Mouse (Mus musculus) megakaryocyte, embryonic 14.5 days (primary cell): ENCODE results near the gene Csnk1g2. TPM values are rescaled to one million over a fixed set of nuclear protein-coding genes. Genes with fewer than 3 reads are reported as not detected.

Source experiments
- H3K27me3 ChIP-seq: replicated peaks from 2 replicates; pipeline ENCODE3; 2012; ENCODE audit warnings: inconsistent platforms
- H3K36me3 ChIP-seq: replicated peaks from 2 replicates; pipeline ENCODE3; 2012; ENCODE audit warnings: low read length, inconsistent platforms, mixed read lengths
- H3K4me1 ChIP-seq: 2 replicates; pipeline ENCODE4 v1.6.1; 2012; ENCODE audit warnings: inconsistent platforms
- H3K4me3 ChIP-seq: replicated peaks from 2 replicates; pipeline ENCODE3; 2012; ENCODE audit warnings: moderate library complexity, mild to moderate bottlenecking, inconsistent platforms
- H3K9me3 ChIP-seq: 2 replicates; pipeline ENCODE4 v1.6.1; 2012; ENCODE audit warnings: inconsistent platforms
- FLI1 ChIP-seq: IDR thresholded peaks from 2 replicates; pipeline ENCODE4 v1.6.1; 2012; ENCODE audit warnings: low read length, inconsistent platforms, mixed read lengths
- GATA1 ChIP-seq: IDR thresholded peaks from 3 replicates; pipeline ENCODE4 v1.6.1; 2012; ENCODE audit warnings: mixed read lengths, low read length, inconsistent platforms, borderline replicate concordance
- polyA plus RNA-seq: library from polyadenylated mRNA; stranded (reverse); fragments of >175 nt; gene quantifications from 2 replicates; pipeline ENCODE4 v1.2.3, GENCODE M21; 2012; ENCODE audit warnings: low replicate concordance; ENCODE audit not compliant: insufficient read depth

Csnk1g2 gene
- polyA plus RNA-seq, 1 experiment = 476 TPM

GRCm38 (mm10) chr10:80584045-80584488, 38.6 kb upstream of the Csnk1g2 start:
- H3K4me3 ChIP-seq = peak overlapping the region; percentile 20
- TF ChIP-seq FLI1 (no peak), GATA1 (no peak)
- H3K36me3 ChIP-seq = peaks cover 62% of the 10 kb centered on the region
- no peaks in the 10 kb centered on the region for H3K9me3 ChIP-seq
- H3K4me1 ChIP-seq = peaks cover 89% of the 10 kb centered on the region
- H3K27me3 ChIP-seq = no peaks in the 10 kb centered on the region

GRCm38 (mm10) chr10:80584642-80585552, 37.7 kb upstream of the Csnk1g2 start:
- TF ChIP-seq FLI1 = no peak
- no peak for TF ChIP-seq GATA1
- Histone ChIP-seq H3K4me3 (no peak overlapping the region), H3K9me3 (no peaks in the 10 kb centered on the region), H3K4me1 (peaks cover 87% of the 10 kb centered on the region), H3K27me3 (no peaks in the 10 kb centered on the region), H3K36me3 (peaks cover 62% of the 10 kb centered on the region)

GRCm38 (mm10) chr10:80585581-80585980, 37.1 kb upstream of the Csnk1g2 start:
- Histone ChIP-seq H3K9me3 (no peaks in the 10 kb centered on the region), H3K4me3 (no peak overlapping the region), H3K27me3 (no peaks in the 10 kb centered on the region), H3K4me1 (peaks cover 89% of the 10 kb centered on the region), H3K36me3 (peaks cover 62% of the 10 kb centered on the region)
- no peak for TF ChIP-seq GATA1
- no peak for TF ChIP-seq FLI1

GRCm38 (mm10) chr10:80586407-80587304, 36.0 kb upstream of the Csnk1g2 start:
- Histone ChIP-seq H3K9me3 (no peaks in the 10 kb centered on the region), H3K4me3 (no peak overlapping the region), H3K4me1 (peaks cover 85% of the 10 kb centered on the region), H3K27me3 (no peaks in the 10 kb centered on the region), H3K36me3 (peaks cover 53% of the 10 kb centered on the region)
- TF ChIP-seq FLI1 = no peak
- TF ChIP-seq GATA1 = no peak

- peaks cover 48% of the 10 kb centered on the region for H3K36me3 ChIP-seq
- H3K4me3 ChIP-seq = no peak overlapping the region
- no peaks in the 10 kb centered on the region for H3K27me3 ChIP-seq
- H3K9me3 ChIP-seq = no peaks in the 10 kb centered on the region
- H3K4me1 ChIP-seq = peaks cover 79% of the 10 kb centered on the region
- TF ChIP-seq FLI1 = no peak
- no peak for TF ChIP-seq GATA1
Measured at GRCm38 (mm10) chr10:80587305-80587657, 35.4 kb upstream of the Csnk1g2 start.

- Histone ChIP-seq H3K36me3 (peaks cover 30% of the 10 kb centered on the region), H3K4me3 (peak overlapping the region; percentile 100), H3K27me3 (no peaks in the 10 kb centered on the region), H3K9me3 (no peaks in the 10 kb centered on the region), H3K4me1 (peaks cover 61% of the 10 kb centered on the region)
- TF ChIP-seq FLI1 = no peak
Measured at GRCm38 (mm10) chr10:80589127-80589878, 33.3 kb upstream of the Csnk1g2 start.

- Histone ChIP-seq H3K27me3 (no peaks in the 10 kb centered on the region), H3K4me1 (peaks cover 52% of the 10 kb centered on the region), H3K9me3 (no peaks in the 10 kb centered on the region), H3K4me3 (peak within 1 kb of the TSS; percentile 100), H3K36me3 (peaks cover 21% of the 10 kb centered on the region)
- peak; percentile 47; the same call in 1 of the 2 replicates for TF ChIP-seq FLI1
- TF ChIP-seq GATA1 = no peak
Measured at GRCm38 (mm10) chr10:80589879-80590854, 32.5 kb upstream of the Csnk1g2 start, which contains the start of gene Abhd17a. Gene Abhd17a, minus strand, starts transcription at chr10:80590341.

GRCm38 (mm10) chr10:80596318-80596717, 26.3 kb upstream of the Csnk1g2 start:
- peaks cover 5% of the 10 kb centered on the region; the same call in 1 of the 2 replicates for H3K9me3 ChIP-seq
- no peaks in the 10 kb centered on the region for H3K36me3 ChIP-seq
- no peak for TF ChIP-seq GATA1
- TF ChIP-seq FLI1 = no peak
- H3K4me1 ChIP-seq = peaks cover 40% of the 10 kb centered on the region
- H3K27me3 ChIP-seq = no peaks in the 10 kb centered on the region
- no peak overlapping the region for H3K4me3 ChIP-seq
